Mouse (Mus musculus) spleen, adult 2 months (tissue): Measurements from ENCODE around the gene Zfp697. TPM values are rescaled to one million over a fixed set of nuclear protein-coding genes. Genes with fewer than 3 reads are reported as not detected.
"Not testable (repeated sequence)": the region's sequence is repeated elsewhere in the genome, so short reads cannot be mapped to it uniquely, and the experiment has no call there.

Experiments used
- DNase-seq, 2 experiments: peaks; one replicate each; pipeline versions ENCODE4 v3.0.0 to v3.0.0-alpha.2; 2012 to 2021; ENCODE audit warnings: low spot score in 2 of 2, low read depth in 1 of 2
- H3K27ac ChIP-seq: fragments of 200-500 bp; 2 replicates; pipeline ENCODE4 v1.5.1; 2012; ENCODE audit warnings: low read length, inconsistent platforms; ENCODE audit not compliant: insufficient read depth
- H3K27me3 ChIP-seq: fragments of 200-500 bp; 2 replicates; pipeline ENCODE4 v1.6.1; 2012; ENCODE audit warnings: mild to moderate bottlenecking, moderate library complexity, low read length, inconsistent platforms; ENCODE audit not compliant: control insufficient read depth, insufficient read depth
- H3K36me3 ChIP-seq: fragments of 200-500 bp; 2 replicates; pipeline ENCODE4 v1.6.1; 2012; ENCODE audit warnings: mild to moderate bottlenecking, low read length, inconsistent platforms; ENCODE audit not compliant: control insufficient read depth, insufficient read depth
- H3K4me1 ChIP-seq: fragments of 200-500 bp; 2 replicates; pipeline ENCODE4 v1.6.1; 2011; ENCODE audit warnings: inconsistent platforms; ENCODE audit not compliant: control insufficient read depth, insufficient read depth, insufficient read length
- H3K4me3 ChIP-seq: fragments of 200-500 bp; 2 replicates; pipeline ENCODE4 v1.5.1; 2011; ENCODE audit warnings: mild to moderate bottlenecking, inconsistent platforms; ENCODE audit not compliant: insufficient read depth, insufficient read length; ENCODE audit errors: extremely low read depth
- CTCF ChIP-seq: fragments of 200-500 bp; IDR thresholded peaks from 2 replicates; pipeline ENCODE4 v1.5.1; 2011; ENCODE audit warnings: mild to moderate bottlenecking, inconsistent platforms; ENCODE audit not compliant: insufficient read depth, insufficient read length, insufficient replicate concordance; ENCODE audit errors: extremely low read depth
- POLR2A ChIP-seq: fragments of 200-500 bp; IDR thresholded peaks from 2 replicates; pipeline ENCODE4 v1.6.1; 2011; ENCODE audit warnings: low read depth, low read length, inconsistent platforms
- WGBS: fragments of 180-500 bp; shearing (Covaris S2); methylation state at CpG from one replicate; pipeline ENCODE4 v1.1.7; 2018; 5-methylcytosine and 5-hydroxymethylcytosine counted together
- polyA plus RNA-seq: library from polyadenylated mRNA; depleted of rRNA; stranded (reverse); fragments of >200 nt; gene quantifications from 2 replicates; pipeline ENCODE4 v1.2.3, GENCODE M21; 2012

Gene Zfp697
- polyA plus RNA-seq, 1 experiment: 0.96 TPM

- Histone ChIP-seq H3K27ac (no peak overlapping the region), H3K36me3 (no peaks in the 10 kb centered on the region), H3K4me1 (peaks cover 15% of the 10 kb centered on the region), H3K27me3 (peaks cover 9% of the 10 kb centered on the region), H3K4me3 (no peak overlapping the region)
- TF ChIP-seq POLR2A (no peak), CTCF (no peak)
- WGBS: 64% methylated on average over 5 of the region's 5 CpGs
- DNase-seq: no peak
Observed at GRCm38 (mm10) chr3:98426749-98427148, 44.5 kb downstream of the Zfp697 start.

DNA sequence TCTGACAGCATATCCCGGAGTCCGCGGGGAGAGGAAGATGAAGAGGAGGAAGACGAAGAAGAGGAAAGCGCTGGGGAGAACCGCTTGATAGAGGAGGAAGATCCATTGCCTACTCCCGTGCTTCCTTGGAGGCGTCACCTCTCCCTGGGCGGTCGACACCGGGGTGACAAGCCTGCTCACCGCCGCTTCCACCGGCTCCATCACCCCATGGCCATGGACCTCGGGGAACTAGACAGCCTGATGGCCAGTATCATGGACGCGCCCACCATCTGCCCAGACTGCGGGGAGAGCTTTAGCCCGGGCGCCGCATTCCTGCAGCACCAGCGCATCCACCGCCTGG is 45.0 kb downstream of the Zfp697 start:
- 6% methylated on average over 23 of the region's 23 CpGs for WGBS
- TF ChIP-seq POLR2A: no peak
- no peak for TF ChIP-seq CTCF

GRCm38 (mm10) chr3:98427600-98428448 is 45.6 kb downstream of the Zfp697 start:
- Histone ChIP-seq H3K4me3 (peak overlapping the region; percentile 81), H3K4me1 (peaks cover 15% of the 10 kb centered on the region), H3K27ac (no peak overlapping the region), H3K36me3 (no peaks in the 10 kb centered on the region), H3K27me3 (peaks cover 9% of the 10 kb centered on the region)
- peak; percentile 29 to 50 for DNase-seq
- WGBS: 1% methylated on average over 109 of the region's 110 CpGs
- TF ChIP-seq POLR2A: no peak
- TF ChIP-seq CTCF: no peak

More for the DNA sequence above, 45.0 kb downstream of the Zfp697 start:
- Histone ChIP-seq H3K4me3 (peak overlapping the region; percentile 81), H3K27me3 (peaks cover 9% of the 10 kb centered on the region), H3K36me3 (no peaks in the 10 kb centered on the region), H3K27ac (no peak overlapping the region), H3K4me1 (peaks cover 15% of the 10 kb centered on the region)
- DNase-seq: no peak

- H3K36me3 ChIP-seq: no peaks in the 10 kb centered on the region
- WGBS: under 1% methylated on average over 17 of the region's 17 CpGs
- DNase-seq: no peak
- peaks cover 15% of the 10 kb centered on the region for H3K4me1 ChIP-seq
- TF ChIP-seq CTCF (no peak), POLR2A (no peak)
- peaks cover 9% of the 10 kb centered on the region for H3K27me3 ChIP-seq
- H3K27ac ChIP-seq: no peak overlapping the region
- peak overlapping the region; percentile 81 for H3K4me3 ChIP-seq
Observed at GRCm38 (mm10) chr3:98428449-98428775, 46.2 kb downstream of the Zfp697 start.

GRCm38 (mm10) chr3:98428928-98429525 is 46.8 kb downstream of the Zfp697 start:
- no peaks in the 10 kb centered on the region for H3K36me3 ChIP-seq
- no peak overlapping the region for H3K4me3 ChIP-seq
- 6% methylated on average over 8 of the region's 8 CpGs for WGBS
- peaks cover 15% of the 10 kb centered on the region for H3K4me1 ChIP-seq
- peaks cover 9% of the 10 kb centered on the region for H3K27me3 ChIP-seq
- TF ChIP-seq POLR2A: no peak
- no peak for DNase-seq
- no peak overlapping the region for H3K27ac ChIP-seq

DNA sequence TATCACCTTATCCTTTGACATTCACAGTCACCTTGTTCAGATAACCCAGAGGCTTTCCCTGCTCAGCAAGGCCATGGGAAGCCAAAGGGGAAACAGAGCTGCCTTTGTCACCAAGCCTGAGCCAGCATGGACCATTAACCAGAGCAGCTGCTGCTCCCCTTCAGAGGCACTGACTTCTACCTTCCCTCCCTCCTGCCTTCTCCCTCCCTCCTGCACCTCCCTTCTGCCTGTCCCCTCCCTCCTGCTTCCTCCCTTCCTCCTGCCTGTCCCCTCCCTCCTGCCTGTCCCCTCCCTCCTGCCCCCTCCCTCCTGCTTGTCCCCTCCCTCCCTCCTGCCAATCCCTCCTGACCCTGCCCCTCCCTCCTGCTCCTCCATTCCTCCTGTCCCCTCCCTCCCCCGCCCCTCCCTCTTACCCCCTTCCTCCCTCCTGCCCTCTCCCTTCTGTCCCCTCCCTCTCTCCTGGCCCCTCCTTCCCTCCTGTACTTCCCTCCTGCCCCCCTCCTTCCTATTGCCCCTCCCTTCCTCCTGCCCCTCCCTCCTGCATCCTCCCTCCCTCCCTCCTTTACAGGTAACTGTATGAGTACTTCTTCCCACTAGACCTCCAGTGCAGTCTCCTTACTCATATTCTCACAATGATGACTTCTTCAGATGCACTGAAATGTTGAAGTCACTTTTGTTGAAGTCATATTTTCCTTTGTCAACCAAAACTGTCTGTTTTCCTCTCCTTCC is 52.0 kb downstream of the Zfp697 start:
- WGBS: no CpG with 5 or more reads among the region's 1 CpGs
- no peaks in the 10 kb centered on the region; the same call in 1 of the 2 replicates for H3K4me1 ChIP-seq

DNA sequence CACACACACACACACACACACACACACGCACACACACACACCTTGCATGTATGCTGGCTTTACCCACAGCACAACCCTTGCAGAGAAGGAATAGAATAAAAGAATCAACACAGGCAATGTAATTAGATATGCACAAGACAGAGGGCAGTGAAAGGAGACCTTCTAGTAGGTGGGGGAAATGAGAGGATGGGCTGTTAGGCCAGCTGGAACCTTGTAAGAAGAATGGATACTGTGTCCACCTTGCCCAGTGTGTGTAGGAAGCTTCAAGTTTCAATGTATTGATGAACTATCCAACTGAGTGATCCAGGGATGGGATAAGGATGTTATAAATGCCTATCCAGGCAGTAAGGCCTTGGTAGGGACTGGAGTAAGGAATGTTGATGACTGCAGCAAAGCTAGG is 52.8 kb downstream of the Zfp697 start:
- Histone ChIP-seq H3K4me1 (no peaks in the 10 kb centered on the region; the same call in 1 of the 2 replicates), H3K27me3 (no peaks in the 10 kb centered on the region), H3K4me3 (no peak overlapping the region), H3K27ac (no peak overlapping the region), H3K36me3 (no peaks in the 10 kb centered on the region)
- 75% methylated on average over 1 of the region's 1 CpGs for WGBS
- DNase-seq: no peak
- no peak for TF ChIP-seq CTCF
- no peak for TF ChIP-seq POLR2A

More for the DNA sequence above, 52.0 kb downstream of the Zfp697 start:
- Histone ChIP-seq H3K4me3 (no peak overlapping the region), H3K36me3 (no peaks in the 10 kb centered on the region), H3K27me3 (no peaks in the 10 kb centered on the region), H3K27ac (no peak overlapping the region)
- no peak for TF ChIP-seq POLR2A
- no peak for TF ChIP-seq CTCF
- DNase-seq: no peak

DNA sequence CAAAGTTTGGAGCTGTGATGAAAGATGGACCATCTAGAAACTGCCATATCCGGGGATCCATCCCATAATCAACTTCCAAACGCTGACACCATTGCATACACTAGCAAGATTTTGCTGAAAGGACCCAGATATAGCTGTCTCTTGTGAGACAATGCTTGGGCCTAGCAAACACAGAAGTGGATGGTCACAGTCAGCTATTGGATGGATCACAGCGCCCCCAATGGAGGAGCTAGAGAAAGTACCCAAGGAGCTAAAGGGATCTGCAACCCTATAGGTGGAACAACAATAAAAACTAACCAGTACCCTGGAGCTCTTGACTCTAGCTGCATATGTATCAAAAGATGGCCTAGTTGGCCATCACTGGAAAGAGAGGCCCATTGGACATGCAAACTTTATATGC is 60.0 kb downstream of the Zfp697 start:
- not testable (repeated sequence) for H3K4me3 ChIP-seq, H3K27ac ChIP-seq, H3K36me3 ChIP-seq, H3K27me3 ChIP-seq, H3K4me1 ChIP-seq, DNase-seq
- 36% methylated on average over 3 of the region's 3 CpGs for WGBS
